Mouse (Mus musculus) testis, adult 2 months (tissue): ENCODE measurements around the gene Rab11fip5.

ENCODE experiments used
- CTCF ChIP-seq: fragments of 200-500 bp; IDR thresholded peaks from 2 replicates; pipeline ENCODE4 v1.5.1; 2012; ENCODE audit warnings: low read depth, mild to moderate bottlenecking, inconsistent platforms, low read length, moderate library complexity; ENCODE audit not compliant: control insufficient read depth, insufficient read depth, insufficient replicate concordance
- POLR2A ChIP-seq: fragments of 200-500 bp; IDR thresholded peaks from 2 replicates; pipeline ENCODE4 v1.6.1; 2012; ENCODE audit warnings: low read depth, mild to moderate bottlenecking, inconsistent platforms, low read length, moderate library complexity; ENCODE audit not compliant: control insufficient read depth

- TF ChIP-seq CTCF: no peak
- TF ChIP-seq POLR2A: no peak
These were observed 17.6 kb downstream of the Rab11fip5 start for GRCm38 (mm10) chr6:85356682-85357465.
